Mouse (Mus musculus): ENCODE measurements around the gene Tsks. TPM values are rescaled to one million over a fixed set of nuclear protein-coding genes. Genes with fewer than 3 reads are reported as not detected.

The Tsks gene
- polyA plus RNA-seq, 1 experiment from 2014 or later, result 0.17 TPM

GRCm38 (mm10) chr7:44962831-44963230 is 19.8 kb downstream of the Tsks start:
- no peaks in the 10 kb centered on the region for H3K4me1 ChIP-seq
- no peak for ATAC-seq (ENCODE audit: insufficient number of reproducible peaks, low FRiP score, low TSS enrichment, low read depth)
- H3K9ac ChIP-seq, result no peak overlapping the region
- no peak overlapping the region for H3K27ac ChIP-seq
- WGBS, result 92% methylated on average over 5 of the region's 5 CpGs
- no peak overlapping the region for H3K4me3 ChIP-seq
- H3K36me3 ChIP-seq, result peaks cover 70% of the 10 kb centered on the region
- H3K27me3 ChIP-seq, result no peaks in the 10 kb centered on the region
- H3K4me2 ChIP-seq, result no peak overlapping the region
- no peaks in the 10 kb centered on the region for H3K9me3 ChIP-seq

GRCm38 (mm10) chr7:44964990-44965389 is 22.0 kb downstream of the Tsks start:
- Histone ChIP-seq H3K36me3 (peaks cover 62% of the 10 kb centered on the region), H3K4me2 (no peak overlapping the region), H3K9me3 (no peaks in the 10 kb centered on the region), H3K4me3 (no peak overlapping the region), H3K27me3 (no peaks in the 10 kb centered on the region), H3K4me1 (peaks cover 4% of the 10 kb centered on the region; the same call in 1 of the 2 replicates), H3K9ac (no peak overlapping the region), H3K27ac (no peak overlapping the region)
- ATAC-seq (ENCODE audit: insufficient number of reproducible peaks, low FRiP score, low TSS enrichment, low read depth), result no peak
- WGBS, result 91% methylated on average over 13 of the region's 13 CpGs

GRCm38 (mm10) chr7:44965975-44966374 is 23.0 kb downstream of the Tsks start:
- no peak overlapping the region for H3K4me2 ChIP-seq
- ATAC-seq (ENCODE audit: insufficient number of reproducible peaks, low FRiP score, low TSS enrichment, low read depth), result no peak
- H3K9me3 ChIP-seq, result no peaks in the 10 kb centered on the region
- no peak overlapping the region for H3K9ac ChIP-seq
- H3K36me3 ChIP-seq, result peaks cover 55% of the 10 kb centered on the region
- 75% methylated on average over 7 of the region's 7 CpGs for WGBS
- no peaks in the 10 kb centered on the region for H3K27me3 ChIP-seq
- H3K27ac ChIP-seq, result no peak overlapping the region
- no peak overlapping the region for H3K4me3 ChIP-seq
- H3K4me1 ChIP-seq, result peaks cover 11% of the 10 kb centered on the region

GRCm38 (mm10) chr7:44966638-44967037 is 23.6 kb downstream of the Tsks start:
- WGBS, result 74% methylated on average over 15 of the region's 15 CpGs
- peaks cover 48% of the 10 kb centered on the region for H3K36me3 ChIP-seq
- no peak overlapping the region for H3K4me2 ChIP-seq
- ATAC-seq (ENCODE audit: insufficient number of reproducible peaks, low FRiP score, low TSS enrichment, low read depth), result no peak
- no peaks in the 10 kb centered on the region for H3K9me3 ChIP-seq
- no peak overlapping the region for H3K27ac ChIP-seq
- no peaks in the 10 kb centered on the region for H3K27me3 ChIP-seq
- peaks cover 17% of the 10 kb centered on the region for H3K4me1 ChIP-seq
- H3K4me3 ChIP-seq, result no peak overlapping the region
- no peak overlapping the region for H3K9ac ChIP-seq

GRCm38 (mm10) chr7:44970231-44970691 is 27.3 kb downstream of the Tsks start:
- peaks cover 22% of the 10 kb centered on the region for H3K36me3 ChIP-seq
- peak overlapping the region; percentile 79 for H3K4me2 ChIP-seq
- ATAC-seq (ENCODE audit: insufficient number of reproducible peaks, low FRiP score, low TSS enrichment, low read depth), result peak; percentile 96
- H3K4me1 ChIP-seq, result peaks cover 38% of the 10 kb centered on the region
- under 1% methylated on average over 36 of the region's 36 CpGs for WGBS
- peak overlapping the region; percentile 44 for H3K9ac ChIP-seq
- peak overlapping the region; percentile 61 for H3K4me3 ChIP-seq
- H3K27me3 ChIP-seq, result no peaks in the 10 kb centered on the region
- peak overlapping the region; percentile 93 for H3K27ac ChIP-seq
- H3K9me3 ChIP-seq, result no peaks in the 10 kb centered on the region

GRCm38 (mm10) chr7:44971142-44971541 is 28.1 kb downstream of the Tsks start:
- Histone ChIP-seq H3K4me2 (peak overlapping the region; percentile 79), H3K9ac (no peak overlapping the region), H3K4me3 (peak overlapping the region; percentile 61), H3K27ac (0 out of 2 replicates have a peak overlapping the region, but pooled peaks have one; percentile 27), H3K9me3 (no peaks in the 10 kb centered on the region), H3K36me3 (peaks cover 22% of the 10 kb centered on the region), H3K27me3 (no peaks in the 10 kb centered on the region), H3K4me1 (peaks cover 38% of the 10 kb centered on the region)
- WGBS, result 64% methylated on average over 7 of the region's 7 CpGs
- no peak for ATAC-seq (ENCODE audit: insufficient number of reproducible peaks, low FRiP score, low TSS enrichment, low read depth)

- H3K36me3 ChIP-seq, result peaks cover 33% of the 10 kb centered on the region
- ATAC-seq (ENCODE audit: insufficient number of reproducible peaks, low FRiP score, low TSS enrichment, low read depth), result no peak
- WGBS, result 36% methylated on average over 14 of the region's 14 CpGs
Measured at GRCm38 (mm10) chr7:44973415-44974130, 30.6 kb downstream of the Tsks start.

GRCm38 (mm10) chr7:44974383-44975116 is 31.5 kb downstream of the Tsks start, which contains the start of gene Cpt1c:
Gene Cpt1c, minus strand, starts transcription at chr7:44974851.
- Histone ChIP-seq H3K9ac (peak within 1 kb of the TSS; percentile 48), H3K36me3 (peaks cover 42% of the 10 kb centered on the region), H3K27me3 (no peaks in the 10 kb centered on the region), H3K4me1 (peaks cover 38% of the 10 kb centered on the region), H3K9me3 (no peaks in the 10 kb centered on the region), H3K4me3 (peak within 1 kb of the TSS; percentile 56), H3K27ac (peak within 1 kb of the TSS; percentile 90), H3K4me2 (peak within 1 kb of the TSS; percentile 78)
- ATAC-seq (ENCODE audit: insufficient number of reproducible peaks, low FRiP score, low TSS enrichment, low read depth), result no peak
- WGBS, result 2% methylated on average over 22 of the region's 22 CpGs

More at GRCm38 (mm10) chr7:44973415-44974130, 30.6 kb downstream of the Tsks start:
- Histone ChIP-seq H3K4me2 (peak overlapping the region; percentile 78), H3K4me1 (peaks cover 38% of the 10 kb centered on the region), H3K4me3 (peak overlapping the region; percentile 56), H3K9ac (peak overlapping the region; percentile 35; the same call in 1 of the 2 replicates), H3K27ac (peak overlapping the region; percentile 90), H3K9me3 (no peaks in the 10 kb centered on the region), H3K27me3 (no peaks in the 10 kb centered on the region)

GRCm38 (mm10) chr7:44975117-44975419 is 32.1 kb downstream of the Tsks start:
- Histone ChIP-seq H3K4me2 (peak overlapping the region; percentile 78), H3K4me3 (peak overlapping the region; percentile 56; the same call in 1 of the 2 replicates), H3K4me1 (peaks cover 34% of the 10 kb centered on the region), H3K27ac (peak overlapping the region; percentile 90), H3K27me3 (no peaks in the 10 kb centered on the region), H3K9ac (no peak overlapping the region), H3K9me3 (no peaks in the 10 kb centered on the region), H3K36me3 (peaks cover 48% of the 10 kb centered on the region)
- ATAC-seq (ENCODE audit: insufficient number of reproducible peaks, low FRiP score, low TSS enrichment, low read depth), result no peak
- WGBS, result 22% methylated on average over 6 of the region's 6 CpGs

GRCm38 (mm10) chr7:44978300-44978699 is 35.3 kb downstream of the Tsks start:
- no peaks in the 10 kb centered on the region for H3K27me3 ChIP-seq
- no peak overlapping the region for H3K4me3 ChIP-seq
- 87% methylated on average over 3 of the region's 3 CpGs for WGBS
- no peak for ATAC-seq (ENCODE audit: insufficient number of reproducible peaks, low FRiP score, low TSS enrichment, low read depth)
- H3K9me3 ChIP-seq, result no peaks in the 10 kb centered on the region
- peaks cover 13% of the 10 kb centered on the region for H3K4me1 ChIP-seq
- peaks cover 76% of the 10 kb centered on the region for H3K36me3 ChIP-seq
- H3K27ac ChIP-seq, result no peak overlapping the region
- H3K9ac ChIP-seq, result no peak overlapping the region
- no peak overlapping the region for H3K4me2 ChIP-seq

GRCm38 (mm10) chr7:44981539-44981938 is 38.5 kb downstream of the Tsks start:
- no peaks in the 10 kb centered on the region for H3K9me3 ChIP-seq
- H3K4me2 ChIP-seq, result no peak overlapping the region
- H3K36me3 ChIP-seq, result peaks cover 67% of the 10 kb centered on the region
- 96% methylated on average over 8 of the region's 8 CpGs for WGBS
- no peak for ATAC-seq (ENCODE audit: insufficient number of reproducible peaks, low FRiP score, low TSS enrichment, low read depth)
- no peak overlapping the region for H3K9ac ChIP-seq
- peaks cover 24% of the 10 kb centered on the region for H3K4me1 ChIP-seq
- H3K27ac ChIP-seq, result no peak overlapping the region
- H3K27me3 ChIP-seq, result no peaks in the 10 kb centered on the region
- no peak overlapping the region for H3K4me3 ChIP-seq

- H3K4me2 ChIP-seq, result no peak overlapping the region
- no peaks in the 10 kb centered on the region for H3K27me3 ChIP-seq
- no peak overlapping the region for H3K4me3 ChIP-seq
- peaks cover 52% of the 10 kb centered on the region for H3K36me3 ChIP-seq
- peak overlapping the region; percentile 50; the same call in 1 of the 2 replicates for H3K27ac ChIP-seq
- H3K9ac ChIP-seq, result no peak overlapping the region
- peaks cover 28% of the 10 kb centered on the region for H3K4me1 ChIP-seq
- 40% methylated on average over 6 of the region's 6 CpGs for WGBS
- H3K9me3 ChIP-seq, result no peaks in the 10 kb centered on the region
- no peak for ATAC-seq (ENCODE audit: insufficient number of reproducible peaks, low FRiP score, low TSS enrichment, low read depth)
Measured at GRCm38 (mm10) chr7:44983085-44983484, 40.1 kb downstream of the Tsks start.
